Mouse (Mus musculus) spleen, adult 2 months (tissue): ENCODE measurements at regions not wholly inside any gene's neighbourhood (a gene's known extent, or its start where the extent isn't known, plus 50 kb on each side); places are given as distances from the start of the nearest gene placed in this dataset.

ENCODE experiments used
- DNase-seq, 2 experiments: peaks; one replicate each; pipeline versions ENCODE4 v3.0.0 to v3.0.0-alpha.2; 2012 to 2021; ENCODE audit warnings: low spot score in 2 of 2, low read depth in 1 of 2
- H3K27ac ChIP-seq: fragments of 200-500 bp; 2 replicates; pipeline ENCODE4 v1.5.1; 2012; ENCODE audit warnings: low read length, inconsistent platforms; ENCODE audit not compliant: insufficient read depth
- H3K27me3 ChIP-seq: fragments of 200-500 bp; 2 replicates; pipeline ENCODE4 v1.6.1; 2012; ENCODE audit warnings: mild to moderate bottlenecking, moderate library complexity, low read length, inconsistent platforms; ENCODE audit not compliant: control insufficient read depth, insufficient read depth
- H3K36me3 ChIP-seq: fragments of 200-500 bp; 2 replicates; pipeline ENCODE4 v1.6.1; 2012; ENCODE audit warnings: mild to moderate bottlenecking, low read length, inconsistent platforms; ENCODE audit not compliant: control insufficient read depth, insufficient read depth
- H3K4me1 ChIP-seq: fragments of 200-500 bp; 2 replicates; pipeline ENCODE4 v1.6.1; 2011; ENCODE audit warnings: inconsistent platforms; ENCODE audit not compliant: control insufficient read depth, insufficient read depth, insufficient read length
- H3K4me3 ChIP-seq: fragments of 200-500 bp; 2 replicates; pipeline ENCODE4 v1.5.1; 2011; ENCODE audit warnings: mild to moderate bottlenecking, inconsistent platforms; ENCODE audit not compliant: insufficient read depth, insufficient read length; ENCODE audit errors: extremely low read depth
- CTCF ChIP-seq: fragments of 200-500 bp; IDR thresholded peaks from 2 replicates; pipeline ENCODE4 v1.5.1; 2011; ENCODE audit warnings: mild to moderate bottlenecking, inconsistent platforms; ENCODE audit not compliant: insufficient read depth, insufficient read length, insufficient replicate concordance; ENCODE audit errors: extremely low read depth
- POLR2A ChIP-seq: fragments of 200-500 bp; IDR thresholded peaks from 2 replicates; pipeline ENCODE4 v1.6.1; 2011; ENCODE audit warnings: low read depth, low read length, inconsistent platforms
- WGBS: fragments of 180-500 bp; shearing (Covaris S2); methylation state at CpG from one replicate; pipeline ENCODE4 v1.1.7; 2018; 5-methylcytosine and 5-hydroxymethylcytosine counted together

- H3K27ac ChIP-seq, result no peak overlapping the region
- no peak for DNase-seq
- no peaks in the 10 kb centered on the region for H3K27me3 ChIP-seq
- H3K4me3 ChIP-seq, result no peak overlapping the region
- no peaks in the 10 kb centered on the region for H3K4me1 ChIP-seq
- TF ChIP-seq POLR2A, result no peak
- TF ChIP-seq CTCF, result no peak
- WGBS, result 89% methylated on average over 2 of the region's 2 CpGs
- no peaks in the 10 kb centered on the region for H3K36me3 ChIP-seq
These were observed 84.3 kb upstream of the Tsc22d2 start for GRCm38 (mm10) chr3:58330186-58330585.

GRCm38 (mm10) chr3:58333997-58334396 is 80.5 kb upstream of the Tsc22d2 start:
- no peak for DNase-seq
- no peak overlapping the region for H3K4me3 ChIP-seq
- H3K27me3 ChIP-seq, result no peaks in the 10 kb centered on the region
- no peak for TF ChIP-seq POLR2A
- 78% methylated on average over 7 of the region's 7 CpGs for WGBS
- no peak overlapping the region for H3K27ac ChIP-seq
- no peaks in the 10 kb centered on the region for H3K36me3 ChIP-seq
- H3K4me1 ChIP-seq, result no peaks in the 10 kb centered on the region

- TF ChIP-seq POLR2A (no peak), CTCF (no peak)
- Histone ChIP-seq H3K36me3 (no peaks in the 10 kb centered on the region), H3K27me3 (no peaks in the 10 kb centered on the region), H3K27ac (no peak overlapping the region), H3K4me1 (no peaks in the 10 kb centered on the region), H3K4me3 (no peak overlapping the region)
- 87% methylated on average over 6 of the region's 6 CpGs for WGBS
- no peak for DNase-seq
These were observed 79.2 kb upstream of the Tsc22d2 start for GRCm38 (mm10) chr3:58335277-58335676.

DNA sequence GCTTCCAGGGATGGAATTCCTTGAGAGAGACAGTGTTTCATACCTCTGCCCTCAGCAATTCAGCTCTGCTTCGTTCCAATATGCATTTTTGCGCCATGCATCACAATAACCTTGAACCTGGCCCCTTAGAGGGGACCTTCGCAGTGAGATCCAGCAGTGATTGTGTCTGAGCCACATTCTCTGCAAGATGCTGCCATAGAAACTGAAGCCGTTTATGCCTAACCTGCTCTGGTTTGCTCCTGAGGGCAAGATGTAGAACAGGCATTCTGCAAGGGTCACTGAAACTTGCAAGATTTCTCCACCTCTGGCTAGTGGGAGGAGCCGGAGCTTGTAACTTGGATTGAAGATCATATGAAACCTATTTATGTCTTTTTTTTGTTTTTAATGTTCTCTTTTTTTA is 78.4 kb upstream of the Tsc22d2 start:
- WGBS, result 80% methylated on average over 5 of the region's 5 CpGs
- Histone ChIP-seq H3K36me3 (no peaks in the 10 kb centered on the region), H3K4me1 (no peaks in the 10 kb centered on the region), H3K27ac (no peak overlapping the region), H3K27me3 (no peaks in the 10 kb centered on the region), H3K4me3 (no peak overlapping the region)
- TF ChIP-seq CTCF (no peak), POLR2A (no peak)
- no peak for DNase-seq

- TF ChIP-seq CTCF, result no peak
- no peak for TF ChIP-seq POLR2A
- WGBS, result 91% methylated on average over 6 of the region's 6 CpGs
- Histone ChIP-seq H3K27ac (no peak overlapping the region), H3K27me3 (no peaks in the 10 kb centered on the region), H3K36me3 (no peaks in the 10 kb centered on the region), H3K4me1 (no peaks in the 10 kb centered on the region), H3K4me3 (no peak overlapping the region)
- no peak for DNase-seq
These were observed 77.9 kb upstream of the Tsc22d2 start for GRCm38 (mm10) chr3:58336590-58336989.

GRCm38 (mm10) chr3:58338976-58339375 is 75.5 kb upstream of the Tsc22d2 start:
- no peaks in the 10 kb centered on the region for H3K36me3 ChIP-seq
- no peak for DNase-seq
- WGBS, result 87% methylated on average over 7 of the region's 7 CpGs
- no peak overlapping the region for H3K4me3 ChIP-seq
- H3K27ac ChIP-seq, result no peak overlapping the region
- no peaks in the 10 kb centered on the region for H3K27me3 ChIP-seq
- TF ChIP-seq POLR2A (no peak), CTCF (no peak)
- no peaks in the 10 kb centered on the region for H3K4me1 ChIP-seq

- TF ChIP-seq POLR2A, result no peak
- TF ChIP-seq CTCF, result no peak
- no peak overlapping the region for H3K27ac ChIP-seq
- H3K4me3 ChIP-seq, result no peak overlapping the region
- 85% methylated on average over 1 of the region's 1 CpGs for WGBS
- no peaks in the 10 kb centered on the region for H3K27me3 ChIP-seq
- DNase-seq, result no peak
- H3K4me1 ChIP-seq, result no peaks in the 10 kb centered on the region
- H3K36me3 ChIP-seq, result no peaks in the 10 kb centered on the region
These were observed 72.4 kb upstream of the Tsc22d2 start for GRCm38 (mm10) chr3:58342096-58342495.

DNA sequence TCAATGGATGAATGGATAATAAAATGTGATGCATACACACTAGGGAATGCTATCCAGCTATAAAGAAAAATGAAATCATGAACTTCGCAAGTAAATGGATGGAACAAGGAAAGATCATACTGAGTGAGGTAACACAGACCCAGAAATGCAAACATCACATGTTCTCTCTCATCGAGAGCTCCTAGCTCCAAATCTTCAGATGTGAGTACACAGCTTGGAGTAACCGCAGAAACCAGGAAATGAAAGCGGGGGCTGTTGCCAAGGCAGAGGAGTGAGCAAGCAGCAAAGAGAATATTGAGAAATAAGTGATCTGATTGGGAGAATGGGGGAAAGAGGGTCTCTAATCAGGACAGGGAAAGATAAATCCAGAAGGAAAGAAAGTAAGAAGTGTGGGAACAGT is 52.0 kb upstream of the Tsc22d2 start:
- WGBS, result 66% methylated on average over 4 of the region's 4 CpGs

More for the DNA sequence above, 52.0 kb upstream of the Tsc22d2 start:
- Histone ChIP-seq H3K4me1 (no peaks in the 10 kb centered on the region), H3K27ac (no peak overlapping the region), H3K36me3 (no peaks in the 10 kb centered on the region), H3K4me3 (no peak overlapping the region), H3K27me3 (no peaks in the 10 kb centered on the region)
- DNase-seq, result no peak
- TF ChIP-seq CTCF (no peak), POLR2A (no peak)
